Mouse (Mus musculus) layer of hippocampus, postnatal 10 days (tissue): Measurements from ENCODE around the gene Sh3pxd2b. TPM values are rescaled to one million over a fixed set of nuclear protein-coding genes. Genes with fewer than 3 reads are reported as not detected.

ENCODE experiments used
- DNase-seq, 2 experiments: peaks; one replicate each; pipeline ENCODE4 v3.0.0; 2021; ENCODE audit warnings: low spot score in 2 of 2
- total RNA-seq, 2 experiments: library from RNA; stranded (reverse); gene quantifications; 2 replicates each; pipeline ENCODE4 v1.2.3; 2021

Gene Sh3pxd2b
- total RNA-seq, 2 experiments from 2014 or later: 28.3 to 28.5 TPM

- DNase-seq: no peak
These were observed 77.5 kb downstream of the Sh3pxd2b start for GRCm38 (mm10) chr11:32425043-32425658.

- DNase-seq: no peak
These were observed 79.9 kb downstream of the Sh3pxd2b start for GRCm38 (mm10) chr11:32427537-32427936.

- DNase-seq: no peak
These were observed 87.9 kb downstream of the Sh3pxd2b start for GRCm38 (mm10) chr11:32435410-32436060.

- DNase-seq: no peak
These were observed 95.0 kb downstream of the Sh3pxd2b start for GRCm38 (mm10) chr11:32442576-32442975.

- no peak for DNase-seq
These were observed 96.6 kb downstream of the Sh3pxd2b start for GRCm38 (mm10) chr11:32444266-32444665.

- DNase-seq: no peak
These were observed 97.5 kb downstream of the Sh3pxd2b start for GRCm38 (mm10) chr11:32445135-32445534.

- DNase-seq: no peak
These were observed 98.1 kb downstream of the Sh3pxd2b start for GRCm38 (mm10) chr11:32445637-32446226.

- DNase-seq: peak; percentile 34 to 56
These were observed 102.6 kb downstream of the Sh3pxd2b start for GRCm38 (mm10) chr11:32450216-32450615.

- DNase-seq: no peak
These were observed 103.7 kb downstream of the Sh3pxd2b start for GRCm38 (mm10) chr11:32451306-32451705.

- DNase-seq: no peak
These were observed 105.1 kb downstream of the Sh3pxd2b start for GRCm38 (mm10) chr11:32452745-32453144.

GRCm38 (mm10) chr11:32453353-32453915 is 105.8 kb downstream of the Sh3pxd2b start:
- peak in 1 of 2 experiments; percentile 16 for DNase-seq

- no peak for DNase-seq
These were observed 106.7 kb downstream of the Sh3pxd2b start for GRCm38 (mm10) chr11:32454231-32454799.

- peak; percentile 99 for DNase-seq
These were observed 107.3 kb downstream of the Sh3pxd2b start, which contains the start of gene Ubtd2 for GRCm38 (mm10) chr11:32454800-32455506. TSS of gene Ubtd2 (plus strand) at chr11:32455370.

GRCm38 (mm10) chr11:32455507-32456141 is 108.0 kb downstream of the Sh3pxd2b start:
- DNase-seq: peak in 1 of 2 experiments; percentile 46

- no peak for DNase-seq
These were observed 108.7 kb downstream of the Sh3pxd2b start for GRCm38 (mm10) chr11:32456356-32456755.

GRCm38 (mm10) chr11:32464282-32464681 is 116.7 kb downstream of the Sh3pxd2b start:
- DNase-seq: no peak

- DNase-seq: no peak
These were observed 124.3 kb downstream of the Sh3pxd2b start for GRCm38 (mm10) chr11:32471925-32472324.

GRCm38 (mm10) chr11:32474725-32475124 is 127.1 kb downstream of the Sh3pxd2b start:
- no peak for DNase-seq

GRCm38 (mm10) chr11:32475487-32476236 is 128.0 kb downstream of the Sh3pxd2b start:
- DNase-seq: no peak
